Mouse (Mus musculus): ENCODE data around the gene Haspin. TPM values are rescaled to one million over a fixed set of nuclear protein-coding genes. Genes with fewer than 3 reads are reported as not detected.

Gene Haspin
- total and polyA plus RNA-seq, 3 experiments: 26.9 to 28.3 TPM; not detected in 1

DNA sequence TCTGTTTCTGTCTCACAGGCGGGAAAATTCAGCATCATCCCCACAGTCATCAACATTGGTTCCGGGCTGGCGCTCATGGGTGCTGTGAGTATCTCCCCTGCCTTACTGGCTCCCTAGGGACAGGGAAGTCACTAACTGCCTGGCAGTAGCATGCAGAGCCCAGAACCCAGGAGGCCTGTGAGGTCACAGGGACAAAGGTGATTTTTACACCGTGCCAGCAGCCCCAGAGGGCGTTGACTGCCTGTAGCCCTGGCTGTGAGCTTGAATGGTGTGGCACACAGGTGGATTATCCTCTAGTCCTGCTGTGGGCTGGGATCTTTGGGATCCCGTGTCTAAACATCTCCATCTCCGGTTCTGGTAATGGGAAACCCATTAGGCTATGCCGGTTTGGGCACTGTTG lies 30.0 kb upstream of the Haspin start:
- Histone ChIP-seq H3K27ac (ENCODE audit: control insufficient read depth, low read depth, low read length) (no peak overlapping the region), H3K4me1 (ENCODE audit: control insufficient read depth in 1 of 2, insufficient read depth in 2 of 2, low read length in 2 of 2) (no peaks in the 10 kb centered on the region), H3K79me2 (ENCODE audit: control insufficient read depth, insufficient read depth, low read length, poor library complexity) (no peaks in the 10 kb centered on the region), H3K9ac (ENCODE audit: control insufficient read depth, low read depth, low read length, poor library complexity, severe bottlenecking) (no peak overlapping the region), H3K36me3 (ENCODE audit: control insufficient read depth in 1 of 2, insufficient read depth in 2 of 2, low read length in 2 of 2) (no peaks in the 10 kb centered on the region; a peak in 1 of 4 replicates), H3K9me3 (replicated peaks; ENCODE audit: insufficient read depth, low read length) (no peaks in the 10 kb centered on the region), H3K27me3 (ENCODE audit: control insufficient read depth in 1 of 2, insufficient read depth in 2 of 2, low read length in 2 of 2) (no peaks in the 10 kb centered on the region), H3K4me3 (ENCODE audit: control insufficient read depth in 1 of 2, insufficient read depth in 1 of 2, low read depth in 2 of 2, low read length in 2 of 2) (no peak overlapping the region)
- no peak for TF ChIP-seq BHLHE40 (IDR thresholded peaks at IDR 0.05; ENCODE audit: borderline replicate concordance, low read depth, low read length)
- no peak for TF ChIP-seq USF1 (IDR thresholded peaks at IDR 0.05; ENCODE audit: low read depth, low read length)
- no peak for TF ChIP-seq JUND (IDR thresholded peaks at IDR 0.05; ENCODE audit: low read depth, low read length)
- no peak for TF ChIP-seq RAD21 (IDR thresholded peaks at IDR 0.05; ENCODE audit: low read depth, low read length)
- no peak for TF ChIP-seq RCOR1 (IDR thresholded peaks at IDR 0.05; ENCODE audit: low read depth, low read length)
- no peak for TF ChIP-seq GABPA (IDR thresholded peaks at IDR 0.05; ENCODE audit: low read depth, low read length)
- no peak for TF ChIP-seq MEF2A (IDR thresholded peaks at IDR 0.05; ENCODE audit: extremely low read depth, insufficient replicate concordance, low read depth, low read length, poor library complexity, severe bottlenecking)
- no peak for TF ChIP-seq USF2 (IDR thresholded peaks at IDR 0.05; ENCODE audit: borderline replicate concordance in 1 of 2, insufficient read depth in 1 of 2, low read depth in 1 of 2, low read length in 2 of 2)
- no peak for TF ChIP-seq ELF1 (IDR thresholded peaks at IDR 0.05; ENCODE audit: low read depth, low read length)
- TF ChIP-seq POLR2AphosphoS5 (IDR thresholded peaks at IDR 0.05; ENCODE audit: borderline replicate concordance, low read depth, low read length): no peak
- no peak for TF ChIP-seq POLR2AphosphoS2 (IDR thresholded peaks at IDR 0.05; ENCODE audit: low read length)
- TF ChIP-seq ZMIZ1 (IDR thresholded peaks at IDR 0.05; ENCODE audit: low read depth, low read length): no peak
- TF ChIP-seq MAFK (IDR thresholded peaks at IDR 0.05; ENCODE audit: borderline replicate concordance, low read depth, low read length): no peak
- TF ChIP-seq GATA1 (IDR thresholded peaks at IDR 0.05; ENCODE audit: low read depth, low read length): no peak
- TF ChIP-seq MYB (IDR thresholded peaks at IDR 0.05; ENCODE audit: low read depth, low read length): no peak
- no peak for TF ChIP-seq SMC3 (IDR thresholded peaks at IDR 0.05; ENCODE audit: low read depth, low read length)
- TF ChIP-seq HCFC1 (IDR thresholded peaks at IDR 0.05; ENCODE audit: low read depth, low read length): no peak
- DNase-seq (ENCODE audit: low read depth, low spot score): no peak

DNA sequence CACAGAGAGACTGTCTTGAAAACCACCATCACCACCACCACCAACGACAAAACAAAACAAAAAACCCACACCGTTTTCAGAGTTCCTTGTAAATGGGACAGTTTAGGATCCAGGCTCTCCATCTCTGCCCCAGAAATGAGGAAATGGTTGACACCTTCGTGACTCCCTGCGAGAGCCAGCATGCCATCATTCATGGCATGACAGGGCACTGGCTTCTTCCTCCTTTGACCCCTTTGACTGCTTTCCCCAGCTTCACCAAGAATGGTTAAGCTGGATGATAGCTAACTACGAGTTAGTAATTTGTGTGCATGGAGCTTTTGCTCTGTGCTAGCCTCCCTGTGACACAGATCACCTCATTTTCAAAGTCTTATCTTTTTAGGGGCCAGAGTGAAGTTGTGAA lies 24.2 kb upstream of the Haspin start:
- Histone ChIP-seq H3K27me3 (ENCODE audit: control insufficient read depth in 1 of 2, insufficient read depth in 2 of 2, low read length in 2 of 2) (no peaks in the 10 kb centered on the region; a peak in 1 of 4 replicates), H3K79me2 (ENCODE audit: control insufficient read depth, insufficient read depth, low read length, poor library complexity) (no peaks in the 10 kb centered on the region), H3K9ac (ENCODE audit: control insufficient read depth, low read depth, low read length, poor library complexity, severe bottlenecking) (no peak overlapping the region), H3K36me3 (ENCODE audit: control insufficient read depth in 1 of 2, insufficient read depth in 2 of 2, low read length in 2 of 2) (no peaks in the 10 kb centered on the region), H3K27ac (ENCODE audit: control insufficient read depth, low read depth, low read length) (no peak overlapping the region), H3K4me3 (ENCODE audit: control insufficient read depth in 1 of 2, insufficient read depth in 1 of 2, low read depth in 2 of 2, low read length in 2 of 2) (no peak overlapping the region), H3K9me3 (replicated peaks; ENCODE audit: insufficient read depth, low read length) (no peaks in the 10 kb centered on the region), H3K4me1 (ENCODE audit: control insufficient read depth in 1 of 2, insufficient read depth in 2 of 2, low read length in 2 of 2) (no peaks in the 10 kb centered on the region)
- TF ChIP-seq TBP (IDR thresholded peaks at IDR 0.05; ENCODE audit: low read depth, low read length) (no peak), ZNF384 (IDR thresholded peaks at IDR 0.05; ENCODE audit: low read depth, low read length) (no peak), MXI1 (IDR thresholded peaks at IDR 0.05; ENCODE audit: low read depth, low read length) (no peak), POLR2A (IDR thresholded peaks at IDR 0.05; ENCODE audit: control insufficient read depth in 1 of 2, insufficient read depth in 1 of 2, low read depth in 1 of 2, low read length in 2 of 2, poor library complexity in 1 of 2) (no peak), NELFE (IDR thresholded peaks at IDR 0.05; ENCODE audit: low read depth, low read length) (no peak), MAZ (IDR thresholded peaks at IDR 0.05; ENCODE audit: low read depth, low read length) (no peak), TAL1 (IDR thresholded peaks at IDR 0.05; ENCODE audit: low read length) (no peak), MAFK (IDR thresholded peaks at IDR 0.05; ENCODE audit: borderline replicate concordance, low read depth, low read length) (no peak), UBTF (IDR thresholded peaks at IDR 0.05; ENCODE audit: borderline replicate concordance, insufficient read depth, low read depth, low read length) (no peak)
- DNase-seq (ENCODE audit: low read depth, low spot score): no peak
